Mouse (Mus musculus): Measurements from ENCODE around the gene Map4k4.

Gene Map4k4

GRCm38 (mm10) chr1:39898686-39899085 lies 2.0 kb upstream of the Map4k4 start:
- DNase-seq (ENCODE audit: low spot score) = peak; percentile 47

GRCm38 (mm10) chr1:39901063-39901811 lies 524 bp downstream of the Map4k4 start:
- peak; percentile 51 for DNase-seq (ENCODE audit: low spot score)

- DNase-seq (ENCODE audit: low spot score) = no peak
These were observed 1.4 kb downstream of the Map4k4 start for GRCm38 (mm10) chr1:39901851-39902703.

- no peak for DNase-seq (ENCODE audit: low spot score)
These were observed 2.0 kb downstream of the Map4k4 start for GRCm38 (mm10) chr1:39902704-39903151.

GRCm38 (mm10) chr1:39904720-39905119 lies 4.0 kb downstream of the Map4k4 start:
- DNase-seq (ENCODE audit: low spot score) = no peak

GRCm38 (mm10) chr1:39906921-39907320 lies 6.2 kb downstream of the Map4k4 start:
- no peak for DNase-seq (ENCODE audit: low spot score)

GRCm38 (mm10) chr1:39908976-39909375 lies 8.3 kb downstream of the Map4k4 start:
- DNase-seq (ENCODE audit: low spot score) = no peak

- DNase-seq (ENCODE audit: low spot score) = no peak
These were observed 10.7 kb downstream of the Map4k4 start for GRCm38 (mm10) chr1:39911446-39911845.

- no peak for DNase-seq (ENCODE audit: low spot score)
These were observed 12.5 kb downstream of the Map4k4 start for GRCm38 (mm10) chr1:39913256-39913655.

GRCm38 (mm10) chr1:39916144-39916543 lies 15.4 kb downstream of the Map4k4 start:
- DNase-seq (ENCODE audit: low spot score) = no peak

- no peak for DNase-seq (ENCODE audit: low spot score)
These were observed 17.3 kb downstream of the Map4k4 start for GRCm38 (mm10) chr1:39917855-39918516.

GRCm38 (mm10) chr1:39918517-39919115 lies 17.9 kb downstream of the Map4k4 start:
- DNase-seq (ENCODE audit: low spot score) = no peak

GRCm38 (mm10) chr1:39920616-39921015 lies 19.9 kb downstream of the Map4k4 start:
- no peak for DNase-seq (ENCODE audit: low spot score)

- DNase-seq (ENCODE audit: low spot score) = no peak
These were observed 21.3 kb downstream of the Map4k4 start for GRCm38 (mm10) chr1:39921996-39922395.

- no peak for DNase-seq (ENCODE audit: low spot score)
These were observed 22.0 kb downstream of the Map4k4 start for GRCm38 (mm10) chr1:39922714-39923113.

- DNase-seq (ENCODE audit: low spot score) = peak; percentile 56
These were observed 23.0 kb downstream of the Map4k4 start for GRCm38 (mm10) chr1:39923395-39924337.

- DNase-seq (ENCODE audit: low spot score) = no peak
These were observed 30.3 kb downstream of the Map4k4 start for GRCm38 (mm10) chr1:39931055-39931454.

GRCm38 (mm10) chr1:39932216-39932739 lies 31.6 kb downstream of the Map4k4 start:
- peak; percentile 33 for DNase-seq (ENCODE audit: low spot score)

GRCm38 (mm10) chr1:39932922-39933321 lies 32.2 kb downstream of the Map4k4 start:
- DNase-seq (ENCODE audit: low spot score) = no peak

GRCm38 (mm10) chr1:39934954-39935353 lies 34.2 kb downstream of the Map4k4 start:
- DNase-seq (ENCODE audit: low spot score) = no peak

GRCm38 (mm10) chr1:39935616-39936015 lies 34.9 kb downstream of the Map4k4 start:
- no peak for DNase-seq (ENCODE audit: low spot score)

Measured in yolk sac, embryonic 10.5 days (tissue).